Mouse (Mus musculus): Measurements from ENCODE around the gene Dhrs3. TPM values are rescaled to one million over a fixed set of nuclear protein-coding genes. Genes with fewer than 3 reads are reported as not detected.

Gene Dhrs3
- polyA plus RNA-seq, 1 experiment from 2014 or later, result 8.6 TPM

- Histone ChIP-seq H3K27me3 (ENCODE audit: low read depth, poor library complexity, severe bottlenecking) (peaks cover 42% of the 10 kb centered on the region), H3K4me3 (no peak overlapping the region), H3K9me3 (replicated peaks) (no peaks in the 10 kb centered on the region), H3K27ac (replicated peaks) (no peak overlapping the region), H3K36me3 (no peaks in the 10 kb centered on the region), H3K4me1 (peaks cover 41% of the 10 kb centered on the region)
- whole genome bisulfite sequencing, result 12% methylated on average over 7 of the region's 7 CpGs
- DNase-seq (ENCODE audit: low spot score), result peak; percentile 67
Measured at GRCm38 (mm10) chr4:144890690-144891120, 1.9 kb upstream of the Dhrs3 start.

DNA sequence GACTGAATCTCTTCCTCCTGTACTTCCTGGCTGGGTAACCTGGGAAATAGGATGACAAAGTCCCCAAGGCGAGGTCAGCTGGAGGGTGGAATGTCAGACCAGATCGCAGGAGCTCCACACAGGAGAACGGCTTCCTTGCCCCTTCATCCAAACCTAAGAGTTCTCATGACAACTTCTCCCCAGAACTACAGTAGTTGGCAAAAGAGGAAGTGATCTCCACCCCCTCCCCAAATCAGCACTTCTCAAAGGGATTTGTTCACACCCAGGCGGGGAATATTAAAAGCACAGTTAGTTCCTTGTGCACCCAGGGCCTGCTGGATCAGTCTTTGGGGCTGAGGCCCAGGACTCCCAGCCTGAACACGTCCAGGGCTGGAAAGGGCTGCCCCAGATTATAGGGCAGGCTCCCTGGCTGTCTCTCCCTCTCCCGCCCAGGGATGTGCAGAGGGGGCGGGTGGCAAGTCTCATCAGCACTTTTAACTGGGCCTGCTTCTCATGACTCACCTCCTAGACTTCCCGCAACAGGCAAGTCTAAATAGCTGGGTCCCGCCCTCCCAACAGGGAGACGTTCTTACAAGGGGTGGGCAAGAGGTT lies 1.4 kb upstream of the Dhrs3 start:
- WGBS, result 41% methylated on average over 10 of the region's 10 CpGs
- peak; percentile 19 for DNase-seq (ENCODE audit: low spot score)
- Histone ChIP-seq H3K4me1 (peaks cover 46% of the 10 kb centered on the region), H3K36me3 (no peaks in the 10 kb centered on the region), H3K27me3 (ENCODE audit: low read depth, poor library complexity, severe bottlenecking) (peaks cover 42% of the 10 kb centered on the region), H3K9me3 (replicated peaks) (no peaks in the 10 kb centered on the region), H3K4me3 (no peak overlapping the region), H3K27ac (replicated peaks) (no peak overlapping the region)

- DNase-seq (ENCODE audit: low spot score), result no peak
- H3K4me1 ChIP-seq, result peaks cover 48% of the 10 kb centered on the region
- WGBS, result 10% methylated on average over 5 of the region's 5 CpGs
- no peaks in the 10 kb centered on the region for H3K36me3 ChIP-seq
- H3K27me3 ChIP-seq (ENCODE audit: low read depth, poor library complexity, severe bottlenecking), result peaks cover 42% of the 10 kb centered on the region
- H3K4me3 ChIP-seq, result peak overlapping the region; percentile 60
- no peaks in the 10 kb centered on the region for H3K9me3 ChIP-seq (replicated peaks)
- H3K27ac ChIP-seq (replicated peaks), result peak overlapping the region; percentile 72
Measured at GRCm38 (mm10) chr4:144891743-144892132, 889 bp upstream of the Dhrs3 start.

- peaks cover 42% of the 10 kb centered on the region for H3K27me3 ChIP-seq (ENCODE audit: low read depth, poor library complexity, severe bottlenecking)
- H3K4me3 ChIP-seq, result peak overlapping the region; percentile 60
- H3K27ac ChIP-seq (replicated peaks), result peak overlapping the region; percentile 72
- H3K9me3 ChIP-seq (replicated peaks), result no peaks in the 10 kb centered on the region
- WGBS, result 0% methylated on average over 12 of the region's 12 CpGs
- H3K36me3 ChIP-seq, result no peaks in the 10 kb centered on the region
- peaks cover 48% of the 10 kb centered on the region for H3K4me1 ChIP-seq
- DNase-seq (ENCODE audit: low spot score), result no peak
Measured at GRCm38 (mm10) chr4:144892937-144893272, 278 bp downstream of the Dhrs3 start.

DNA sequence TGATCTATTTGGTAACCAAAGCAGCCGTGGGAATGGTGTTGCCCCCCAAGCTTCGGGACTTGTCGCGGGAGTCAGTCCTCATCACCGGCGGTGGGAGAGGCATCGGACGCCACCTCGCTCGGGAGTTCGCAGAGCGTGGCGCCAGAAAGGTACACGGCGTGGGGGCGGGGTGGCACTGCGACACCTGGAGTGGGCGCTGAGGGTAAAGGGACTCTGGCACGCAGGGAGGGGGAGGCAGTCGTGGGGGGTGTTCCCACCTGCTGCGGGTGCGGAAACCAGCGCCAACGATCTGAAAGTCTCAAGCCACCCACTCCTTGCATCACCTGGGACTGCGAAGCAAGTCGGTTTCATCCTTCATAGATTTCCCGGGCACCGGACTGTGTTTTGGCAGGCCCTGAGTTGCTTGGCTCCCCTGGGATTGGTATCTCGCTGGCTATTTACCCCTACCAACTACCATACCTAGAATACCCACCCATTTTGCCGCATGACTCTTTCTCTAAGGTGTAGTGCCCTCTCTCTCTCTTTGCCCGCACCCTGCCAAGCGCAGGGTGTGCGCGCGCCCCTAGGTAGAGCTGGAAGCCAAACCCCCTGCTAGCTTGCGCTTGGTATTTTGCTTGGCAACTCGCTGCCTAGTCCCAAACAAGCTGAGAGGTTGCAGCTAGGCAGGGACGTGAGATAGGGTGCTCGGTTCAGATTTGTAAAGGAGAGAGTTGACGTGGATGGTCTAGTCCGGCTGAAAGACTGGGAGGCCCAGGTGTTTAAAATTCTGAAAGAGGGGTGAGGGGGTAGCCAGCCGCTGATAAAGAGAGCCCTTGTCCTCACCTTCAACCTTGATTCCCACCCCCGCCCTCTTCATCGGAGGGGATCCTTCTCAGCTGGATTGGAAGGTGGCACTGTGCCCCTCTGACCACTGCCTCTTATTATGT lies 1.2 kb downstream of the Dhrs3 start:
- H3K4me3 ChIP-seq, result peak overlapping the region; percentile 60
- whole genome bisulfite sequencing, result under 1% methylated on average over 44 of the region's 44 CpGs
- peak; percentile 40 for DNase-seq (ENCODE audit: low spot score)
- no peaks in the 10 kb centered on the region for H3K36me3 ChIP-seq
- H3K27me3 ChIP-seq (ENCODE audit: low read depth, poor library complexity, severe bottlenecking), result peaks cover 42% of the 10 kb centered on the region
- H3K4me1 ChIP-seq, result peaks cover 48% of the 10 kb centered on the region
- H3K9me3 ChIP-seq (replicated peaks), result no peaks in the 10 kb centered on the region
- peak overlapping the region; percentile 17; the same call in 1 of the 2 replicates for H3K27ac ChIP-seq (replicated peaks)

DNA sequence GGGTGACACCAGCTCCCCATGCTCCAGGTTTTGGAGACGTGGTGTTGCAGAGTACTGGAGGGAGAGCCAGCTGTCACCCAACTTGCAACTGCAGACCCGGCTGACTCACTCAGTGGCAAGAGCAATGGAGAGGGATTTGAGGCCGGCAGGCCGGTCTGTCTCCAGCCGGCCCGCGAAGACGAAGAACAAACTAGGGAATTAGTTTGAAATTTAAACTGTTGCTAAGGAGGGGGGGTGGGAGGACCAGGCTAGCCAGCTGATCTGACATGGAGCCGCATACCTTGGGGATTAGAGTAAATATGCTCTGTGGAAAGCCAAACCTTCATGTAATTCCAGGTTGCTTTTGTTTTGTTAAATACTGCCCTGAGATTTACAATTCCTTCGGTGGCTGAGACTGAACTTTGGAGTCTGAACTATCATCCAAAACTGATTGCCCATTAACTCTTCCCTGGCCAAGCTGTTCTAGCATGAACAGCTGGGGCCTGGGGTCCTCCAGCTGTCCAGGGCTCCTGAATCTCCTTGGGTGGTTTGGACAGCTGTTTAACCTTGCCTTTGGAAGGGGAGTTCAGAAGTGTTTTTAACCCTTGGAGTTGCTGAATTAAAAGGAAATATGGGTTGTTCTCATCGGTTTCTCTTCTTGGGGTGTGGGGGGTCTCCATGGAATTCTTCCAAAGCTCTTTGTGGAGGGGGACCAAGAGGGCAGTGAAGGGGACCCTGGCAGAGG lies 2.0 kb downstream of the Dhrs3 start:
- Histone ChIP-seq H3K36me3 (no peaks in the 10 kb centered on the region), H3K9me3 (replicated peaks) (no peaks in the 10 kb centered on the region), H3K27ac (replicated peaks) (peak overlapping the region; percentile 17; the same call in 1 of the 2 replicates), H3K27me3 (ENCODE audit: low read depth, poor library complexity, severe bottlenecking) (peaks cover 42% of the 10 kb centered on the region), H3K4me3 (peak overlapping the region; percentile 60), H3K4me1 (peaks cover 48% of the 10 kb centered on the region)
- 6% methylated on average over 11 of the region's 11 CpGs for WGBS
- peak; percentile 35 for DNase-seq (ENCODE audit: low spot score)

DNA sequence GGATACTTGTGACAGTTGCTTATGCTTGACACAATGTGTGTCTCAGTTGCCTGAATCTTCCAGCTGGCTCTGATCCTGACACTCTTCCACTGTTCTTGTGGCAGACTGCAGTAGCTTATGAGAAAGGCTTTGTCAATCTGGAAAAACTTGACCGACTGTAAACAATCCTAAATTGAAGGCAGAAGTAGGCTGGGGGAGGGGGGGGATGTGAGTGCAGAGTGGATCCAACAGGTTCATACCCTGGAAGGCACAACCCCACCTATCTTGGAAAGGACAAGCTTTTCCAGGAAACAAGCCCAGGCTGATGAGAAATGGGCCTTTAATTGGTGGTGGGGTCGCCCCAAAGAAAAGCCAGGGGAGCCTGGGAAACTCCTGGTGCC lies 2.6 kb downstream of the Dhrs3 start:
- WGBS, result 61% methylated on average over 2 of the region's 2 CpGs
- H3K27me3 ChIP-seq (ENCODE audit: low read depth, poor library complexity, severe bottlenecking), result peaks cover 42% of the 10 kb centered on the region
- peaks cover 48% of the 10 kb centered on the region for H3K4me1 ChIP-seq
- DNase-seq (ENCODE audit: low spot score), result no peak
- no peaks in the 10 kb centered on the region for H3K36me3 ChIP-seq
- no peaks in the 10 kb centered on the region for H3K9me3 ChIP-seq (replicated peaks)
- H3K4me3 ChIP-seq, result no peak overlapping the region
- H3K27ac ChIP-seq (replicated peaks), result no peak overlapping the region

DNA sequence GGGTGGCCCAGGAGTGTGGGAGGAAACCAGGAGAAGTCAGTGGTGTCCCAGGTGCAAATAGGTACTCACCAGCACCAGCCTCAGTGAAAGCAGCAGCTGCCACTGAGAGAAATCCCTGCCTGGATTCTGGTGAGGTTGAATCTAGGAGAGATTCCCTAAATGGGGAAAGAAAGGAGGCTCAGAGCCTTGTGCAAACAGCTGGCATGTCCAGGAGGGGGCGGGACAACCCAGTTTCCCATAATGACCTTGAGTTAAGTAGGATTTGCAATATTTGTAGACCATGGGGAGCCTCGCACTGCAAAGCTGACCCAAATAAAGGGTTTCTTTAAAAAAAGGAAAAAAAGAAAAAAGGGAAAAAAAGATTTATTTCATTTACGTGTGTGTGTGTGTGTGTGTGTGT lies 3.7 kb downstream of the Dhrs3 start:
- Histone ChIP-seq H3K27ac (replicated peaks) (no peak overlapping the region), H3K4me1 (peaks cover 43% of the 10 kb centered on the region), H3K9me3 (replicated peaks) (no peaks in the 10 kb centered on the region), H3K27me3 (ENCODE audit: low read depth, poor library complexity, severe bottlenecking) (peaks cover 35% of the 10 kb centered on the region), H3K4me3 (no peak overlapping the region), H3K36me3 (no peaks in the 10 kb centered on the region)
- DNase-seq (ENCODE audit: low spot score), result peak; percentile 17
- 77% methylated on average over 3 of the region's 3 CpGs for WGBS

GRCm38 (mm10) chr4:144898036-144898649 lies 5.5 kb downstream of the Dhrs3 start:
- Histone ChIP-seq H3K9me3 (replicated peaks) (no peaks in the 10 kb centered on the region), H3K4me3 (no peak overlapping the region), H3K4me1 (peaks cover 33% of the 10 kb centered on the region), H3K27me3 (ENCODE audit: low read depth, poor library complexity, severe bottlenecking) (peaks cover 26% of the 10 kb centered on the region), H3K27ac (replicated peaks) (no peak overlapping the region), H3K36me3 (no peaks in the 10 kb centered on the region)
- 88% methylated on average over 6 of the region's 6 CpGs for WGBS
- no peak for DNase-seq (ENCODE audit: low spot score)

- no peak overlapping the region for H3K27ac ChIP-seq (replicated peaks)
- DNase-seq (ENCODE audit: low spot score), result no peak
- WGBS, result 97% methylated on average over 2 of the region's 2 CpGs
- no peaks in the 10 kb centered on the region for H3K36me3 ChIP-seq
- H3K9me3 ChIP-seq (replicated peaks), result no peaks in the 10 kb centered on the region
- peaks cover 20% of the 10 kb centered on the region for H3K27me3 ChIP-seq (ENCODE audit: low read depth, poor library complexity, severe bottlenecking)
- no peak overlapping the region for H3K4me3 ChIP-seq
- peaks cover 27% of the 10 kb centered on the region for H3K4me1 ChIP-seq
Measured at GRCm38 (mm10) chr4:144898737-144899136, 6.1 kb downstream of the Dhrs3 start.

- WGBS, result 87% methylated on average over 5 of the region's 5 CpGs
- no peak overlapping the region for H3K27ac ChIP-seq (replicated peaks)
- DNase-seq (ENCODE audit: low spot score), result no peak
Measured at GRCm38 (mm10) chr4:144901561-144902111, 9.0 kb downstream of the Dhrs3 start.

DNA sequence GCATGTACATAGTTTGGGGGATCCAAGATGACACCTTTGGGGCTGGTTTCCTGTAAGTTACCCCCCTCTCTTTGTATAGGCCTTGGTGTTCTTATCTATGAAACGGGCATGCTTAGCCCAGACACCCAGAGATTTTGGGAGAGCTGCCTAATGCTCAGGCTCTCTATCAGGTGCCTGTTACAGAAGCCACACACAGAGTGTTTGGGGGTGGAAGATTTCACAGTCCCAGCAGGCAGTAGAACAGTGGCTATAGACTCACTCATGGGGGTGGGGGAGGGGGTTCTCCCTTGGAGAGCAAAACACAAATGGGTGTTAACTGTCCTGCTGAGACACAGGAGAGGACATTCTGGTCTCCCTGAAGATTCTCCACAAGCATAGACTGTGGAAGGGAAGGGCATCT lies 10.5 kb downstream of the Dhrs3 start:
- H3K4me3 ChIP-seq, result no peak overlapping the region
- WGBS, result 78% methylated on average over 1 of the region's 1 CpGs
- H3K36me3 ChIP-seq, result no peaks in the 10 kb centered on the region
- no peak for DNase-seq (ENCODE audit: low spot score)
- no peaks in the 10 kb centered on the region; the same call in 1 of the 2 replicates for H3K4me1 ChIP-seq
- H3K27me3 ChIP-seq (ENCODE audit: low read depth, poor library complexity, severe bottlenecking), result no peaks in the 10 kb centered on the region
- H3K9me3 ChIP-seq (replicated peaks), result no peaks in the 10 kb centered on the region
- H3K27ac ChIP-seq (replicated peaks), result no peak overlapping the region

More at GRCm38 (mm10) chr4:144901561-144902111, 9.0 kb downstream of the Dhrs3 start:
- Histone ChIP-seq H3K36me3 (no peaks in the 10 kb centered on the region), H3K4me1 (no peaks in the 10 kb centered on the region; the same call in 1 of the 2 replicates), H3K9me3 (replicated peaks) (no peaks in the 10 kb centered on the region), H3K27me3 (ENCODE audit: low read depth, poor library complexity, severe bottlenecking) (no peaks in the 10 kb centered on the region), H3K4me3 (no peak overlapping the region)

Data from midbrain, embryonic 10.5 days (tissue).